Mouse (Mus musculus) activated CD4-positive, CD25-positive, alpha-beta regulatory T cell (primary cell): ENCODE results near the gene Srsf5. TPM values are rescaled to one million over a fixed set of nuclear protein-coding genes. Genes with fewer than 3 reads are reported as not detected.

ENCODE experiments used
- polyA plus RNA-seq, 2 experiments: library from polyadenylated mRNA; unstranded; fragments of 100-300 nt; shearing (Covaris generic); gene quantifications; one replicate each; pipeline ENCODE4 v1.2.1; 2017

The Srsf5 gene
- 100 to 1,000 TPM; 643 to 896 TPM for polyA plus RNA-seq

GRCm38 (mm10) chr12:80945334-80945995 lies at the start of gene Srsf5:
TSS of gene Srsf5 (plus strand) at chr12:80945504.

DNA sequence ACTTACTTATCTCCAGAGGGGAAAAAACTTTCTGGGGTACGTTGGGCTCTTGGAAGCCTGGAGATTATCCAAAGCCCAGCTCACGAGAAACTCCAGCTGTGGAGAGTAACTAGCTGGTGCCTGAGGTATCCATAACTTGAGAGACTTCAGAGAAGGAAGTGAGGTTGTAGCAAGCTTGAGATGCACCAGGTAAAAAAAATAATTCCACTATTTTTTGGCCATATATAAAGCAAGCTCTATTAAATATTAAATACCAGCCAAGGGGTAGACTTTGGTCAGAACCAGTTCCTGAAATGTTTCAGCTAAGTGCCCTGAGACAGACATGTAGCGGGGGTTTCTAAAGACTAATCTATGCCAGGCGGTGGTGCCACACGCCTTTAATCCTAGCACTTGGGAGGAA lies 23.3 kb downstream of the Srsf5 start, which contains the start of gene Slc10a1:
TSS of gene Slc10a1 (minus strand) at position 101 of the 400 bp plus-strand sequence.

Other genes starting within 250 kb of the Srsf5 start
- under 1 TPM in 1 of 2 experiments, not detected in 1; 0.04 TPM for gene Ccdc177, start 184.8 kb upstream of the Srsf5 start, polyA plus RNA-seq
- gene Susd6, start 155.0 kb upstream of the Srsf5 start, polyA plus RNA-seq, result 10 to 100 TPM; 54.9 to 67.1 TPM
- 1 to 10 TPM in 1 of 2 experiments, under 1 TPM in 1; 0.54 to 1.1 TPM for gene Slc10a1, start 23.2 kb downstream of the Srsf5 start, polyA plus RNA-seq
- under 1 TPM in 1 of 2 experiments, not detected in 1; 0.42 TPM for gene Smoc1, start 81.3 kb downstream of the Srsf5 start, polyA plus RNA-seq